Mouse (Mus musculus): Measurements from ENCODE around the gene Slit2.

DNA sequence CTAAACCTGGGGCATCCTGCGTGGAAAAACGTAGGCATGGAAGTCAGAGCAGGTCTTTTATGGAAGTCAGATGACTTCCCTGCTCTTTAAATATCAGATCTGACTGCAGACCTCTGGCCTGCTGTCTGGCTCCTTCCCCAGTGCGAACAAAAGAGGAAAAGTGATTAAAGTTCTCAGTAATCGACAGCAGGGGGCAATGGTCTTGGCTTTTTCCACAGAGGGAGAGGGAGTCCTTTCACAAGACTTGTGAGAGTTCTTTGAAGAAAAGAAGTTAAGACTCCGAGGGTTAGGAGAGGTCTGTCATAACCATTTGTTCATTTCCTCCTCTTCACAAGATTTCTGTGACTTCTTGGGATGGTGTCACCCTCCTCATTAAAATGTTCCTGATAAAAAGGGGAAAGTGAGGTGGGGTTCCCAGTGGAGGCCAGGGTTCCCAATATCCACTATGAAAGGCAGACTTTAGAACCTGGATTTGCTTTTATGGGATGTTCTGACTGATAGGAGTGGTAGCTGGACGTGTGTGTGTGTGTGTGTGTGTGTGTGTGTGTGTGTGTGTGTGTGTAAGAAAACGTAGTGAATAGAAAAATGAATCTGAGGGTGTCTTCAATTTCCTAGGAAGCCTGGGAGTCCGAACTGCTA, 156.0 kb downstream of the Slit2 start:
- TF ChIP-seq CTCF (IDR thresholded peaks at IDR 0.05; ENCODE audit: insufficient read depth, low read length) (no peak), POLR2A (IDR thresholded peaks at IDR 0.05; ENCODE audit: borderline replicate concordance, extremely low read depth, low read depth, low read length) (no peak)
